17 mouse cellular contexts compared by ENCODE assay signal in the genomic region with DNA sequence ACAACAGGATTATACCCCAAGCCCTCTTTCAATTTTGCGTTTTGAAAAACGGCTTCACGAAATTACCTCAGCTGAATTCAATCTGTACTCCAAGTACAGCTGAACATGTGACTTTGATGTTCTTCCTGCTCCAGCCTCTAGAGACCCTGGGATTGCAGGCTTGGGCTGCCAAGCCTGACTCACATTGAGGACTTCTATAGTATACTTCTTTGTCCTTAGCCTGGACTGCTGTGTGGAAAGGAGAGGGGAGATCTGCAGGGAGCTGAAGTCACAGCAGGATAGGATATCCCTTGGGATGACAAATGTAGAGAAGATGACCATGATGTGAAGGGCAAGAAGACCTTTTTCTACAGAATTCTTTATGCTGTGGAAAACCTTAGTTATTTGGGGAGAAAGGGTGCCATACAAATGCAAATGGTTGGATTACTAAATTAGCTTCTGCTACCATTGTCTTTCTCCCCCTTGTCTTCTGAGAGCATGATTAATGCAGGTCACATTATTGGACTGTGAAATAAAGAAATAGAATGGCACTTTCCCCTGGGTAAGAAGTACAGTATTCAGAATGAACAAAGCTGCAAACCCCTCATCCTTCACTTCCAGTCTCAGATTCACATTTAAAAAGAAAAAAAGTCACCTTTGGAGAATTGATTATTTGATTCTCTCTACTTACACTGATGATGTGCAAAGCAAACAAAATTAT.
A peak's percentile ranks its signal among the peaks of the same experiment; 100 is the strongest.
DNase-seq lines count a peak whose midpoint lies in the region; ATAC-seq lines count a peak whose summit lies in the region.
"Had no signal": no experiment of that assay in that cellular context is flagged by ENCODE, and none has a peak within 500 bp of the region (broad histone marks: within the 10 kb centered on the region; RNA-seq: fewer than 3 reads in every experiment).

No protein-coding gene starts in this region.

- peak; percentile 94 for ATAC-seq in midbrain, embryonic 12.5 days (ENCODE audit: low FRiP score, low read depth)
- ATAC-seq in midbrain, embryonic 16.5 days: no peak
- ATAC-seq in hindbrain, embryonic 11.5 days (ENCODE audit: low FRiP score): peak; percentile 96
- peak; percentile 63; the same call in 1 of the 2 replicates for ATAC-seq in midbrain, embryonic 14.5 days (ENCODE audit: low FRiP score, low TSS enrichment)
- ATAC-seq: intestine, embryonic 16.5 days had no signal

- peak; percentile 9 for DNase-seq in embryo, embryonic 11.5 days (ENCODE audit: low read depth, low spot score)
- peak; percentile 51 for DNase-seq in hindbrain, embryonic 11.5 days (ENCODE audit: low spot score)
- peak; percentile 37 for DNase-seq in midbrain, embryonic 14.5 days
- no peak for DNase-seq in lung, postnatal 4 days
- no peak for DNase-seq in ovary, postnatal 36 days (ENCODE audit: low spot score)
- DNase-seq in adrenal gland, adult 18-20 months (ENCODE audit: low spot score in 2 of 2): no peak
- DNase-seq: adrenal gland, postnatal 14 days; B cell, adult 2 months; cerebellum, adult 9-11 months; gastrocnemius, postnatal 36 days; lung, postnatal 14 days; thymus, adult 18-20 months had no signal

- no peaks in the 10 kb centered on the region for H3K36me3 ChIP-seq in midbrain, embryonic 12.5 days
- H3K36me3 ChIP-seq in midbrain, embryonic 16.5 days (ENCODE audit: control insufficient read depth, insufficient read depth, low read length): no peaks in the 10 kb centered on the region
- no peaks in the 10 kb centered on the region for H3K36me3 ChIP-seq in hindbrain, embryonic 11.5 days (ENCODE audit: control insufficient read depth, insufficient read depth, low read length)
- no peaks in the 10 kb centered on the region for H3K36me3 ChIP-seq in midbrain, embryonic 14.5 days (ENCODE audit: control insufficient read depth, insufficient read depth, low read length)
- H3K36me3 ChIP-seq: embryonic facial prominence, embryonic 15.5 days; heart, embryonic 10.5 days had no signal

- no peak overlapping the region for H3K4me3 ChIP-seq in midbrain, embryonic 12.5 days
- no peak overlapping the region for H3K4me3 ChIP-seq in midbrain, embryonic 16.5 days (ENCODE audit: low read depth, low read length)
- H3K4me3 ChIP-seq in hindbrain, embryonic 11.5 days (ENCODE audit: low read depth, low read length): no peak overlapping the region
- no peak overlapping the region for H3K4me3 ChIP-seq in midbrain, embryonic 14.5 days (replicated peaks; ENCODE audit: low read depth, low read length)
- H3K4me3 ChIP-seq: embryonic facial prominence, embryonic 15.5 days; heart, embryonic 10.5 days had no signal

- H3K4me2 ChIP-seq in midbrain, embryonic 12.5 days (replicated peaks): no peak overlapping the region
- H3K4me2 ChIP-seq in midbrain, embryonic 16.5 days (ENCODE audit: low read length): no peak overlapping the region
- no peak overlapping the region for H3K4me2 ChIP-seq in hindbrain, embryonic 11.5 days (replicated peaks; ENCODE audit: low read depth, low read length)
- no peak overlapping the region for H3K4me2 ChIP-seq in midbrain, embryonic 14.5 days (ENCODE audit: low read length)
- H3K4me2 ChIP-seq: embryonic facial prominence, embryonic 15.5 days had no signal

- H3K27me3 ChIP-seq in midbrain, embryonic 12.5 days: no peaks in the 10 kb centered on the region
- H3K27me3 ChIP-seq in midbrain, embryonic 16.5 days (ENCODE audit: control insufficient read depth, insufficient read depth, low read depth, low read length): no peaks in the 10 kb centered on the region
- no peaks in the 10 kb centered on the region for H3K27me3 ChIP-seq in hindbrain, embryonic 11.5 days (ENCODE audit: control insufficient read depth, insufficient read depth, low read length)
- no peaks in the 10 kb centered on the region for H3K27me3 ChIP-seq in midbrain, embryonic 14.5 days (ENCODE audit: control insufficient read depth, insufficient read depth, low read length)
- H3K27me3 ChIP-seq: embryonic facial prominence, embryonic 15.5 days had no signal

- peaks cover 6% of the 10 kb centered on the region for H3K4me1 ChIP-seq in midbrain, embryonic 12.5 days
- H3K4me1 ChIP-seq in midbrain, embryonic 16.5 days (ENCODE audit: control insufficient read depth, insufficient read depth, low read length): no peaks in the 10 kb centered on the region
- no peaks in the 10 kb centered on the region for H3K4me1 ChIP-seq in hindbrain, embryonic 11.5 days (replicated peaks; ENCODE audit: control insufficient read depth, insufficient read depth, low read length)
- H3K4me1 ChIP-seq in midbrain, embryonic 14.5 days (ENCODE audit: control insufficient read depth, insufficient read depth, low read length): 0 out of 2 replicates have a peak, but pooled peaks cover 11% of the 10 kb centered on the region
- H3K4me1 ChIP-seq: embryonic facial prominence, embryonic 15.5 days; heart, embryonic 10.5 days had no signal

- H3K9me3 ChIP-seq in midbrain, embryonic 12.5 days: no peaks in the 10 kb centered on the region
- H3K9me3 ChIP-seq in midbrain, embryonic 16.5 days (replicated peaks; ENCODE audit: control insufficient read depth, low read length, poor library complexity, severe bottlenecking): no peaks in the 10 kb centered on the region
- H3K9me3 ChIP-seq in hindbrain, embryonic 11.5 days (ENCODE audit: control insufficient read depth, low read length): no peaks in the 10 kb centered on the region
- no peaks in the 10 kb centered on the region for H3K9me3 ChIP-seq in midbrain, embryonic 14.5 days (ENCODE audit: control insufficient read depth, low read length)
- H3K9me3 ChIP-seq: embryonic facial prominence, embryonic 15.5 days; heart, embryonic 10.5 days had no signal

- peak overlapping the region; percentile 72 for H3K27ac ChIP-seq in midbrain, embryonic 12.5 days (replicated peaks)
- H3K27ac ChIP-seq in midbrain, embryonic 16.5 days (ENCODE audit: low read length): no peak overlapping the region
- peak overlapping the region; percentile 48 for H3K27ac ChIP-seq in hindbrain, embryonic 11.5 days (ENCODE audit: low read depth, low read length)
- 0 out of 2 replicates have a peak overlapping the region, but pooled peaks have one; percentile 20 for H3K27ac ChIP-seq in midbrain, embryonic 14.5 days (replicated peaks; ENCODE audit: low read depth, low read length)
- H3K27ac ChIP-seq: embryonic facial prominence, embryonic 15.5 days; heart, embryonic 10.5 days had no signal

- H3K9ac ChIP-seq in midbrain, embryonic 12.5 days (replicated peaks): no peak overlapping the region
- H3K9ac ChIP-seq in midbrain, embryonic 16.5 days (ENCODE audit: low read depth, low read length): no peak overlapping the region
- H3K9ac ChIP-seq in hindbrain, embryonic 11.5 days (ENCODE audit: low read depth, low read length): no peak overlapping the region
- no peak overlapping the region for H3K9ac ChIP-seq in midbrain, embryonic 14.5 days (replicated peaks; ENCODE audit: low read length)
- H3K9ac ChIP-seq: embryonic facial prominence, embryonic 15.5 days had no signal

- 9% methylated on average over 3 of the region's 3 CpGs for WGBS in midbrain, embryonic 12.5 days
- 11% methylated on average over 3 of the region's 3 CpGs for WGBS in midbrain, embryonic 16.5 days
- 33% methylated on average over 3 of the region's 3 CpGs for WGBS in hindbrain, embryonic 11.5 days
- 4% methylated on average over 3 of the region's 3 CpGs for WGBS in midbrain, embryonic 14.5 days

Comparison
In these comparisons a context has a peak if more than half of its experiments do, and no peak if none do; other contexts are left out.
1. DNase-seq: peak in embryo, embryonic 11.5 days (single experiment), hindbrain, embryonic 11.5 days (single experiment) and midbrain, embryonic 14.5 days (single experiment); none in lung, postnatal 4 days (0 of 2), ovary, postnatal 36 days (single experiment) and adrenal gland, adult 18-20 months (0 of 2).